Mouse (Mus musculus): ENCODE results near the gene Gm15127. TPM values are rescaled to one million over a fixed set of nuclear protein-coding genes. Genes with fewer than 3 reads are reported as not detected.
"Not testable (repeated sequence)": the region's sequence is repeated elsewhere in the genome, so short reads cannot be mapped to it uniquely, and the experiment has no call there.

Gene Gm15127
- total RNA-seq (2015) (not detected in 2 replicates), total RNA-seq (2017) (not detected in 2 replicates)

GRCm38 (mm10) chrX:148663298-148663697 lies at the start of gene Gm15127:
Gene Gm15127, plus strand, starts transcription at chrX:148663598.
- ATAC-seq (ENCODE audit: poor library complexity, severe bottlenecking) = not testable (repeated sequence)

DNA sequence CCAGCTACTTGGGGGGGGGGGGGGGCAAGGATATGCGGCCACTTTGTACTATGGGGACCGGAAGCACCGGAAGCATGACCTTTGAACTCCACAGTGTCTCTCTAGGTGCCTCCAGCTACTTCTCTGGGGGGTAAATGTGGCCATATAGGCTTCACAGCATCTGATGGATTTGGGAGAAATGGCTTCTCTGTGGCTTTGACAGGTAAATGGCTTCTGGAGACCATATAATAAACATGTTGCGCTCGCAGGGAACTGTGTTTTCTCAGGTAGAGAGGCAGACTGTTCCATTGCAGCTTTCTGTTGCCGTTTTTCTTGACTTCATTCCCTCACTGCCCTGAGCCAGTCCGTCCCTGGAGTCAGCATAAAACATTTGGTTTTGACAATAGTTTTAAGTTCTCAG lies 48.3 kb upstream of the Gm15127 start, which contains the start of gene Gm8334:
Gene Gm8334 (minus strand): TSS at position 101 of the 400 bp plus-strand sequence.
- not testable (repeated sequence) for ATAC-seq (ENCODE audit: poor library complexity, severe bottlenecking)

GRCm38 (mm10) chrX:148676290-148676689 lies 12.9 kb downstream of the Gm15127 start:
- ATAC-seq (ENCODE audit: poor library complexity, severe bottlenecking) = not testable (repeated sequence)

Other genes with a start within 250 kb of the Gm15127 start
- not detected in 2 replicates for gene Gm15114, start 174.6 kb upstream of the Gm15127 start, total RNA-seq (2015)
- not detected in 2 replicates for gene Gm15114, start 174.6 kb upstream of the Gm15127 start, total RNA-seq (2017)
- not detected in 2 replicates for gene Gm8334, start 48.4 kb upstream of the Gm15127 start, total RNA-seq (2015)
- gene Gm8334, start 48.4 kb upstream of the Gm15127 start, total RNA-seq (2017) = not detected in 2 replicates
- gene Luzp4, start 194.0 kb downstream of the Gm15127 start, total RNA-seq (2015) = not detected in 2 replicates
- gene Luzp4, start 194.0 kb downstream of the Gm15127 start, total RNA-seq (2017) = not detected in 2 replicates